Mouse (Mus musculus): ENCODE data around the gene Tmed8.
"Not testable (repeated sequence)": the region's sequence is repeated elsewhere in the genome, so short reads cannot be mapped to it uniquely, and the experiment has no call there.

Gene Tmed8

DNA sequence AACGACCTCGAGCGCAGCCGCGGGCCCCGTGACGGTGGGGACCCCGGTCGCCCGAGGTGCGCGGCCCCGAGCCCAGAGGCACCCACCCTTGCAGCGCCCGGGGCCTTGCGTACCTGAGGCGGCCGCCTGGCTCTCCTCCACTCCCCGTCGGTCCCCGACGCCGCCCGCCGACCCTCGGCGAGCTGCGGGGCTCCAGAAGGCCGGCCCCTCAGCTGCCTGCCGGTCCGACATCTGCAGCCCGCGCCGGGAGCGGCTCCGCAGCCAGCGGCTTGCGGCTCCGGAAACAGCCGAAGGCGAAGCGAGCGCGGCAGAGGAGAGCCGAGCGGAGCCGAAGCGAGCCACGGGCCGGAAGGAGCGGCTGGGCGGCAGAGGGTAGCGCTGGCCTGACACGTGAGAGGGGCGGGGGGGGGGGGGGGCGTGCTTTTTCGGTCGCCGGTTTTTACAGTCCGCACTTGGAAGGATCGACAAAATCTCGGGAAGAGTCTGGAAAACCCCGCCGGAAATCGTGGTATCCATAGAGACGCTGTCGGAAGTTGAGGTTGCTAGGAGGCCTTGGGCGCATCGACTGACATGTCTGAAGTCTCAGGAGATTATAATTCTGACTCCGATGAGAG is at the start of gene Tmed8:
TSS of gene Tmed8 (minus strand) at position 482 of the 614 bp plus-strand sequence.
- peak; percentile 90 for DNase-seq (ENCODE audit: low spot score)

DNA sequence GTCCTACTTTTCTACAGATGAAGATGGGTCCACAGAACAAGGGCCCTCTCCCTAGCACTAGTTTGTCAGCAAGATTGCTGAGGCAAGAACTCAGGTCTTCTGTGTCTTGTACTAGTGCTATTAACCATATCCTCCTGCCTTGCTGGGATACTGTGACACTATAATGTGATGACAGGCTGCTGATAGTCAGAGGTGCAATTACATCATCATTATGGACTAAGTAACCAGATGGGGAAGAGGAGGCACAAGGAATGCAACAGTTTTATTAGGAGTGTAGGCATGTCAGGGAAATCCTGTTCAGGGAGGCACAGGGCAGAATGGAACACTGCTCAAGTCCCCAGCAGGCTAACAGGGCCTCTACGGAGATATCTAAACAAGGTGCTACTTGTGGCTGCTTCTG is 38.4 kb upstream of the Tmed8 start, which contains the start of gene Noxred1:
TSS of gene Noxred1 (minus strand) at position 101 of the 400 bp plus-strand sequence.
- DNase-seq (ENCODE audit: low spot score) = no peak

DNA sequence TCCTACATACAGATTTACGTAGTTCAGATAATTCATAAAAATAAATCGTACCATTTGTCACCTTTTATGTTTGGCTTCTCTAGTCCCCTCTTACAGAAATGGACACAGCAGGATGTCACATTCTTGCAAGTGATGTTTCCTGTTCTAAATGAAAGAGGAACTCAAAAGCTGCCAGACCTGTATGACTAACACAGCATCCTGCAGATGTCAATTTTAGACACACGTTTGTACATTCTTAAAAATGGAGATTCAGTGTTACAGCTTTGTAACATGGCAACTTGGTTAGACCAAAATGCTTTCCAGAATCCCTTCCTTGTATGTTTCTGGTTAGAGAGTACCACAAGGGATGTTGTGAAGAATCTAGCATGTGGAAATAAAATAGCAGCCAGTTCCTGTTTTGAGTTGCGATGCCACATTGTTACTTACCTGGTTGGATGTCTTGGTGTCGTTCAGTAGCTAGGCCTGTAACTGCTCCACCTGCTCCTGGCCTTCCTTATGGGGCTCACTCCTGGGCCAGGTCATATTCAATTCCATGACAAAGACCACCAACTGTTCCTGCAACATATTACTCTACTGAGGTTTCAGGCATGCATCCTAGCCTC is 36.7 kb upstream of the Tmed8 start:
- no peak for DNase-seq (ENCODE audit: low spot score)

DNA sequence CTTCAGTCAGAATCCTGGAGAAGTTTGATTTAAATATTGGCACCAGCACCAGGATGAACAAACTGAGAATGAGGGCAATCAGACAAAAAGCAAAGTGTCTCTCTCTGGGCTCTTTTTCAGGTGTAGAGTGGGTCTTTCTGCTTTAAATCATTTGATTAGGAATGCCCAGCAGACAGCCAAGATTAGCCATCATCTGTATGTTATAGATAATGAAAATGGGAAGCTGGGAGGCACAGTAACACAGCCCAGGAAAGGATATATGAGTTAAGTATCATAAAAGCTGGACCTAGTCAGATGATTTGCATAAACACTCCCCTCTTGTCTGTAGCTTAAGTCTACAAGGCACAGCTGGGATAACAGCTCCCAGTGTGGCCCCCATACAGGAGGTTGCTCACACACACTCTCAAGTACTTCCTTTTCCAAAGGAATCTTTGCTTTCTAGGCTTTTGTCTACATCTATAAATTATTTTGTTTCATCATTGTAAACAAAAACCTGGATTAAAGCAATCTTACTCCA is 30.2 kb upstream of the Tmed8 start:
- no peak for DNase-seq (ENCODE audit: low spot score)

DNA sequence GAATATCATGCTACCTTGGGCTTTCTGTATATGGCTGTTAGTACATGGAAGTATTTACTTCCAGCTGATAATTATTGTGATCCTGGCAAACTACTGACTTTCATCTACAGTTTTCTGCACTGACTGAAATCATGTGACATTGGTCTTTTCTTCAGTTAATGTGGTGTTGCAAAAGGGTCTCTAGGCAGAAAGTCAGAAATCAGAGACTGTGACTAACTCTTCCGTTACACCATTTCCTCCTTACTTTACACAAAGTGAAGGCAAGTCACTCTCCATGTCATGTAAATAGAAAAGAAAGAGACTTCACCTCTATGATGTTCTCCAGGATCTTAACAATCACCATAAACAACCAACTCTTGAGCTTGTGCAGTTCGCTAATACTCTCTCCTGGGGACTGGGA is 29.4 kb upstream of the Tmed8 start:
- DNase-seq (ENCODE audit: low spot score) = no peak

DNA sequence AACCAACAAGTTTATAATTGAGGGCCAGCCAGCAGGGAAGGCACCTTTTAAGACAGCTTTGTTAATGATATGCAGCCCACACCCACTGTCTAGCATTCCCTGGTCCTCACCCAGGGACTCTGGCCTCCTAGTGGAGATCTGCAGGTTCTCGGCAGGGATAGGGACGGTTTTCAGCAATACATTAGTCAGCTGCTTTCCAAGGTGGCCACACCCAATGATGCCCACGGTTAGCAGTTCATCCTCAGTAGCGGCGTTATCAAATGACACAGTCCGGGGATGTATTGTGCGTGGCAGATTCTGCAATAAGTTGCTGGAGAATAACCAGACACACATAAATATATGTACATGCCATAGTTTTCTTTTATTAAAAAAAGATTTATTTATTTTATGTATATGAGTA is 26.5 kb upstream of the Tmed8 start:
- no peak for DNase-seq (ENCODE audit: low spot score)

DNA sequence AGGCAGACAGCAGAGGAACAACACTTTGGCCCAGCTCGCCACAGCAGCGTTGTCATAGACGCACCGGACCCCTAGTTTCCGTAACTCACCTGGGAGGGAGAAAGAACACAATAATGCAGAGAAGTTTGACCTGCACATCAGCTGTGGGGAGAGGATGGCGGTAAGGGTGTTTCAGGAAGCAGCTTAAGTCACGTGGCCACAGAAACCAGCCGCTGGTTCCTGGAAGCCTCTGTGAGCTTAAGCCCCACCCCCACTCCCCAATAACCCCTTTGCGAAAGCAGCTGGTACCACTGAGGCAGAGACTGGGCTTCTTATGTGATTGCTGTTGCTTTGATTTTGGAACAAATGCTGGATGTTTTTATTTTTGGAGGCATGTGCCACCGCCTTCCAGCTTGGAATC is 24.7 kb upstream of the Tmed8 start:
- DNase-seq (ENCODE audit: low spot score) = no peak

DNA sequence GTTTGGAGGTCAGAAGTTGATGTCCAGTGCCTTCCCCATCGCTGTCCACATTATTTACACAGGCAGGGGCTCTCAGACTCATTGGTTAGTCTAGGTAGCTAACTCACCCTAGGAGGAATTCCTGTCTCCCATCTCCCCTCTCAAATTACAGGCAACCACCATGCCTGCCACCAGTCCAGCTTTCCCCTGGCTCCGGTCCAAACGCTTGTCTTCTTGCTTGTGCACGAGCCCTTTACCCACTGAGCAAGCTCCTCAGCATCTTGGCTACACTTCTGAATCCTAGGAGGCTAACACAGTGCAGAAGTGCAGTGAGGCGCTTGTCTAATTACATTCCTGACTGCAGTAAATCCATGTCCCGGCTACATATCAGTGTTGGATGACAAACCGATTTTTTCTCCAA is 19.1 kb upstream of the Tmed8 start:
- DNase-seq (ENCODE audit: low spot score) = no peak

DNA sequence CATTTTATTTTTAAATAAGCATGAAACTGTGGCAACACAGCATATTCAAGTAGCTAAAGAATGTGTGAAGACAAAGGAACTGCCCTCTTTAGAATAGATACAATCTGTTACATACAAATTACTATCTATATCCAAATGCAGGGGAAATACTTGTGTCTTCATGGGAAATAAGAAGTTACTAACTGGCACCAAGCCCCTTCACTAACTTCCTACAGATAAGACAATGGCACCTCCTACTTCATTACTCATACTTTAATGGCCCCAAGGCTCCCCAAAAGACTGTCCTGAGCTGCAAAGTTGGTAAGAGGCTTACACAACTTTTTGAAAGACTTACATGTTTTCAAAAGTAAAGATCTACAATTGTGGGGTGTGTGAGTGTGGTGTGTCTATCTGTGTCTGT is 17.3 kb upstream of the Tmed8 start:
- no peak for DNase-seq (ENCODE audit: low spot score)

DNA sequence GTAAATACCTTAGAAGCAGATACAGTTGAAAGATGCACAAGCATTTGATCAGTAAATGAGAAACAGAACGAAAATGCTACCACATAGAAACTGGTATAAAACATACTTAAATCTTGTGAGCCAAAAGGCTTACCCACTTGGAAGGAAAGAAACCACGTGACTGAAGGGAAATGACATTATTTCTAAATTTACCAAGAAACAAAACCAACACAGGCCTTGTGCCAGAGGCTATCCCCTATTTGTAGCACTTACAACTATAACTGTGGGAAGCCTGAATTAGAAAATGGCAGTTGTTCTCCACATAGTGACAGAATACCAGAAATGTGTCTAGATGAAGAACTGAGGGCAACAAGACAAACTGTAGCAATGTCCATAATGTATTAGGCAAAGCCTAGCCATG is 15.8 kb upstream of the Tmed8 start:
- DNase-seq (ENCODE audit: low spot score) = no peak

DNA sequence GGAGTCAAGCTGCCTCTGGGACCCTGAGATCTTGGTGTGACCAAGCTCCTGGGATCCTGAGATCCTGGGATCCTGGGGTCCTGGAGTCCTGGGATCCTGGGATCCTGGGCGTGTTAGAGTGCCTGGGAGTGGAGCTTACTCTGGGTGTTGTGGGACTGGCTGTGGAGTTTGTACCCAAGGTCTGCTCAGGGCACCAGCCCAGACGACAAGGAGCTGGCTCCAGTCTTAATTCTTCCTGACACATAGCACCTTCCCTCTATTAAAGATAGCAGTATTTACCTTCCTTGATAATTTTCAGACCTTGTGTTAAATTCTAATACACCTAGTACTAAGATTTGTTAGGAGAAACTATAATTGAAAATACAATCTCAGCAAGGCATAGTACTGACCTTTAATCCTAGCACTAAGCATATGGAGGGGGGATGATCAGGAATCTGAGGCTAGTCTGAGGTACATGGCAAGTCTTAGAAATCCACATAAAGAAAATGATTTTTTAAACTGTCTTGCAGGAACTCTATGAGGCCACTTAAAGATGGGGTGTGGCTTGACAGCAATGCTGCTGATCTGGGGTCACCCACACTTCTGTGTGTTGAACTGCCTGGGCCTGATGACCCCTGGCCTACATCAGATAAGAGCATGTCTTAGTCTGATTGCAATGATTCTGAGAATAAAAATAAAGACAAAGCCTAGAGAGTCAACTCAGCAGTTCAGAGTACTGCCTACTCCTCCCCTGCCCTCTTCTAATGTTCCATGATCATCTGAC is 12.8 kb upstream of the Tmed8 start:
- no peak for DNase-seq (ENCODE audit: low spot score)

DNA sequence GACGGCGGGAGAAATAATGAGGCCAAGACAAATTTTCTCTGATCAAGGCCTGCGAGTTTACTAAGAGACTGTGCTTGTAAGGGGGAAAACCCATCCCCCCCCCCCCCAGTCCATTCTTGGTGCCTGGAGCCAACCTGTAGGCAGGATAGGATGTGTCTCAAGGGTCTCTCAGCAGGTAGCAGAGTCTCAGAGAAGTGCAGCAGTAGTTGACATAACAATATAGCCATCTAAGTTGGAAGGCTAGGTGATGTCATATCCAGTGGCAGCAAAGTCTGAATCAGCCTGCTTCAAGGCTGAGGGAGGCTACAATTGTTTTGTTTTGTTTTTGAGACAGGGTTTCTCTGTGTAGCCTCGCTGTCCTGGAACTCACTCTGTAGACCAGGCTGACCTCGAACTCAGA is 5.5 kb upstream of the Tmed8 start:
- not testable (repeated sequence) for DNase-seq (ENCODE audit: low spot score)

DNA sequence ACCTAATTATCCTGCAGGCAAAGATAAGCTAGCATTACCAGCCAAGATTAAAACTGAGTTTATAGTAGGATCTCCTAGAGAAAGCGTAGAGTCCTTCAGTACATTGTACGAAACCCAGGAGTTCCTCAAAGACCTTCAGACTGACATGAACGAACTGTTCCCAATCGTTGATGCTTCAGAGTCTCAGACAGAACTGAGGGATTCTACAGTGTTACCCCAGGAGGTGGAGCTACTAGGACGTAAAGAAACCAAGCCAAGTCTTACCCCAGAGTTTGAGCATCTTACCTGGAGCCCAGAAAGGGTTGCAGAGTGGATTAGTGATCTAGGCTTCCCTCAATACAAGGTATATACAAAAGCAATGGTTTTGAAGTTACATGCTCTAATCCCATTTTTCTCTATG is 1.4 kb upstream of the Tmed8 start:
- DNase-seq (ENCODE audit: low spot score) = no peak

DNA sequence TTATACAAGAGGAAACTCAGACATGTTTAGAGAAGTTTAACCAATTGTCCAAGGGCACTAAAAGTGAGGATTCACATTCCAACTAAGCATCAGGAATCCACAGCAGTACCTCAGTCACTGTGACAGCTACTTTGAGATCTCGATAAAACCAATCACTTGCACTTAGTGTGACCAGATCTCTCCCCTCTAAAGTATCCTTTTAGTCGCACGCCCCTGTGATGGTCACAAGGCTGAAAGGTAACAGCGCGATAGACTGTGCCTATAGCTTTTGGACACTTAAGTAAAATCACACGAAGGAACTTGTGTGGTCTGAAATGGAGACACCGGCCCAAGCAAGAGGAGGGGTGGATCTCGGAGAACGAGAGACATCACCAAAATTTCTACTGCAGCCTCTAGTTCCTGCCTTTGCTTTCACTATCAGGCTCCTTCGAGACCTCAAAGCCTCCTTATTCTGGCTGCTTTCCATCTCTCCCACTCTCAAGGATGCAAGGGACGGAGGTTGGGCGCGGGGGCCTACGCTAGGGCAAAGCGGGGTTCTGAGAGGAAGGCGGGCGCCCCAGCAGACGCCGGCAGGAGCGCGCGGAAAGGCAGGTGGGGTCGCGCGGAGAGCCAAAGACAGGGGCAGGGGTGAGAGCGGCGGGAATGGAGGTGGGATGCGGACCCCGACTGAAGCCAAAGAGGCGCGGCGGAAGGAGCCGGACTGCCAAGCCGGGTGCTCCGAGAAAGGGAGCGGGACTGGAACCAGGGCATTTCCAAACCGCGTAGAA is 865 bp downstream of the Tmed8 start, which contains the start of gene Samd15:
TSS of gene Samd15 (plus strand) at position 518 of the 767 bp plus-strand sequence.
- peak; percentile 55 for DNase-seq (ENCODE audit: low spot score)

DNA sequence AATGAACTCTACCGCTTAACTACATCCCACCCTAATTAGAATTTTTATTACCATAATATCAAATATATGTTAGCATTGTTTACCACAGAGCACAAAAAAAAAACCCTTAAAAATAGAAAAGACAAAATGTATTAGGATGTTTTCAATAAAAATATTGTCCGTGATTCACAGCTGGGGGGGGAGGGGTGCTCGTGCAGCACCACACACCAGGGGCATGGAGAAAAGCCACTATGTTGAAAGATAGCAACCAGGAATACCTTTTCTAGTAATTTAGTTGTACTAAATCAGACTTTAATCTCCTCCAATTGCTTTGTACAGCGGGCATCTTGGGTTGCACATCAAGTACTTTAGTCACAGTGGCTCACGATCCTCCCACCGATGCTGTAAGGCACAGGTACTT is 1.5 kb downstream of the Tmed8 start:
- DNase-seq (ENCODE audit: low spot score) = no peak

DNA sequence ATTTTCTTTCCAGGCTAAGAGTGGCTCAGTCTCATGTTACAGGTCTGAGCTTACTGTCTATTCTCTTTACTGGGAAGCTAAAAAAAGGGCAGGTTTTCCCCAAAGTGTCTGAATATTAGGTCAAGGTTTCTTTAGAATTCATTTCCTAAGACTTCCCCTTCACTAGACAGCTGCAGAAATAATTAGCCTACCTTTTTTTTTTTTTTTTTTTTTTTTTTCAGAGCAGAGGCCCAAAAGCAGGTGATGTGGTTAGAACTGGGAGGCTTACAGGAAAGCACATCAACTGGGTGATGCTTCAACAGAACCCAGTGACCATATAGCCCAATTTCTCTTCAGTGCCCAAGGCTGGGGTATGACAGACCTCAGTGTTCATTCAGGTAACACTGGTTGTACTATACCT is 3.9 kb downstream of the Tmed8 start:
- DNase-seq (ENCODE audit: low spot score) = no peak

DNA sequence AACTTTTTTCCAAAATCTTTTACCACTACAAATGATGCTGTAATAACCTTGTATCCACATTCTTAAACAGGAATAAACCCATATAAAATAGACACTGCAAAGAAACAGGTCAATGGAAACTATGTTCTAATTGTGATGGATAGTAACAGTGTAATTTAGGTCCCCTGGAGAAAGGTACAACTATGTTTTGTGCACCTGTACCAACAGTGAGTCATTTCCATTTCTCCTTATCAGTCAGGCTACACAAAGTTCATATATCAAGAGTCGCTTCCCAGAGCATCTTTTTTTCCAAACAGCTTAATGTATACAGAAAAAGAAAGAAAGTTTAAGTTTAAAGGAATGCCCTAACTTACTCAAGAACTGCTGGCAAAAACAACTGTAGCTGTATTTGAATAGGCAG is 5.2 kb downstream of the Tmed8 start:
- DNase-seq (ENCODE audit: low spot score) = no peak

DNA sequence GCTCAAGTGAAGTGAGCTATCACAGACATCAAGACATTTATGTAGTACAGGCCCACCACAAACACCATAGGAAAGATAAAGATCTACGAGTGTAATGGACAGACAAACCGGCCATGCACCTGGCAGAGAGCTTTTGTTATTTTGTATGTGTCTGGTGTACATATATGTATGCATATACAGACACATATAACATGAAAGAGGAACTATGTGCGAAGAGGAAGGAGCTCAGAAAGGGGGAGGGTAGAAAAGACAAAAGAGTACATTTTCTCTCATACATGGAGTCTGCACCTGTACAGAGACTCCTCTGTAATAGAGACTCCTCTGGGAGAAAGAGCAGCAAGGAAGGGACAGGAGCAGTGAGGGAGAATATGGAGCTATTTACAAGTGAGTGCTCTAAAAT is 7.2 kb downstream of the Tmed8 start:
- DNase-seq (ENCODE audit: low spot score) = no peak

DNA sequence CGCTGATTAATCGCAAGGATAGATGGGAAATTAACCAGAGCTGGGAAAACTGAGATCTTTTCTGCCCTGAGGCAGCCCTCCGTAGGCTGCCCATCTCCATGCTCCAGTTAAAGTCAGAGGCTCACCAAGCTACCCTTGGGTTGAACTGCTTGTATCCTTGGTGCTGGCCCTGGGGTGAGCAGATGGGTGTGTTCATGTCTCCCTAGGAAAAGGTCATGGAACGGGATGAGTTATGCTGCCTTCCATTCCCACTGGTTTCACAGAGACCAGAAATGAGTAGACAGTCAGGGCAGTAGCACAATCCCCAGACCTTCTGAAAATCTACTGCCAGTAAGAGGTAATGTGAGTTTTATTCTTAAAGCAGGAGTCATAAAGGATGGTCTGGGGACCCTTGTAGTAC is 22.6 kb downstream of the Tmed8 start:
- DNase-seq (ENCODE audit: low spot score) = no peak

DNA sequence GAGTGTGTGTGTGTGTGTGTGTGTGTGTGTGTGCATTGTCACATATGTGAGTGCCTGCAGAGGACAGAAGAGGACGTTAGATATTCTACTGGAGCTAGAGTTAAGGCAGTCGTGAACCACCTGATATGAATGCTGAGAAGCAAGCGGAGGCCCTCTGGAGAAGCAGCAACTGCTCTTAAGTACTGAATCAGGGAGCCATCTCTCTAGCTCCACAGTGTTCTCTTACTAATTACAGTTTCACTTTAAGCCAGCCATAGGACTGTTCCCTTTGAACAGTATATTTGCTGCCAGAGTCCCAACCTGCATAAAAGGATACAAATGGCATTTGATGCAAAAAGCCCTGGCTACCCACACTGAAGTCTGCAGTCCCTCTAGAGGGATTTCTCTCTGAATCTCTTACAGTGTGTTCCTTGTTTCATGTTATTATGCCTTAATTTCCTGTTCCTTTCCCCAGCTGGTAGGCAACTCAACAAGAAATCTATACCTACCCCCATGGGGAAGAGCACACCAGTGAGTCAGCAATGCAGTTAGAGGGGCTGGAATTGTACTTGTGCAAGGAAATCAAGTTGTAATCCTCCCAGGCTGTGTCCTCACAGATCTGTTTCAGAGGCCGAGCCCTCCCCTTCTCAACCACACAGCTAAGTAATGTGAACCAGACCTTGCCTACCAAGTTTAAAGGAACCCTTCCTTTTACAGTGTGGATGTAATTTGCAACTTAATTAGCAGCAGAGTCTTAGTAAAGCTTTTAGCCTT is 24.9 kb downstream of the Tmed8 start:
- peak; percentile 17 for DNase-seq (ENCODE audit: low spot score)

DNA sequence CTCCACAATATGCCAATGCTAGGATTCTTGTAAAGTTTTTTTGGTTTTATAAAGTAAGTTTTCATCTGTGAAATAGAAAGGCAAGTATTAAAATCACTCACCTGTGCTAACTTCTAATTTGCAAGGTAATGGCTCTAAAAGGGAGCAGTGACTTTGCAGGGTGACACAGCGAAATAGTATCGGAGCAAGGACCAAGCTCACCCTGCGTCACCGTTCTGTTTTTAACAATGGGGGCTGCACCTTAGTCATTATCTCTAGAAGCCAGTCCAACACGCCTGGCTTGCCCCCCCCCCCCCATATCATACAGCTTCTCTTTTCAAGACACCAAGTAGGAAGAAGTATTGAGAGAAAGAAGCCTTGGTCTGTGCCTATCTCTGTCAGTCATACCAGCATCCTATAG is 39.4 kb downstream of the Tmed8 start:
- DNase-seq (ENCODE audit: low spot score) = no peak

DNA sequence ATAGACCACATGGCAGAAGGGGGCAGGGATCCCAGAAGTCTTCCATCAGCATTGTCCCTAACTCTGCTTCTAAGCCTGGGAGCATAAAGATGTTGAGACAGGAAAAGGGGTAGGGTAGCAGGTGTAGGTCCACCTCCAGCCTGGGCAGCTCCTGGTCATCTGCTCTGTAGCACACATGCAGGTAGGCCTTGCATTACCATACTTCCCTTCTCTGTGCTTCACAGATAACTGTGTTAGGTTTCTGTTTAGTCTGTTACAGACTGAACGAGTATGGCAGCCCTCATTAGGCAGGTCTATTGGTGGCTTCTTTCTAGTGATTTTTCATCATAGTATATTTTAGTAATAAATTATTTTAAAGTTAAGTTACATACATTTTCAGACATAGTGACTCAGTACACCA is 39.9 kb downstream of the Tmed8 start:
- no peak for DNase-seq (ENCODE audit: low spot score)

Data from embryo, embryonic 10 days (tissue).